14 mouse cellular contexts compared by ENCODE assay signal in genomic region chr19:18255074-18255684, GRCm38 (mm10).
DNase-seq lines count a peak whose midpoint lies in the region; ATAC-seq and TF ChIP-seq lines count a peak whose summit lies in the region.
"Had no signal": no experiment of that assay in that cellular context is flagged by ENCODE, and none has a peak within 500 bp of the region (broad histone marks: within the 10 kb centered on the region; RNA-seq: fewer than 3 reads in every experiment).

No protein-coding gene starts in this region.

- no peaks in the 10 kb centered on the region for H3K4me1 ChIP-seq in intestine, embryonic 14.5 days (replicated peaks; ENCODE audit: control insufficient read depth, insufficient read depth, low read length)
- no peaks in the 10 kb centered on the region for H3K4me1 ChIP-seq in intestine, postnatal 0 days (replicated peaks; ENCODE audit: control insufficient read depth, insufficient read depth, low read length)
- H3K4me1 ChIP-seq in embryonic facial prominence, embryonic 15.5 days, result no peaks in the 10 kb centered on the region
- no peaks in the 10 kb centered on the region for H3K4me1 ChIP-seq in intestine, embryonic 15.5 days (replicated peaks)
- no peaks in the 10 kb centered on the region for H3K4me1 ChIP-seq in midbrain, postnatal 0 days (ENCODE audit: insufficient read depth, low read length)
- no peaks in the 10 kb centered on the region for H3K4me1 ChIP-seq in liver, embryonic 12.5 days
- H3K4me1 ChIP-seq: neural tube, embryonic 12.5 days had no signal

- ATAC-seq in intestine, embryonic 14.5 days (replicated peaks; ENCODE audit: low FRiP score, low TSS enrichment, low read depth), result no peak
- ATAC-seq in intestine, postnatal 0 days, result no peak
- no peak for ATAC-seq in embryonic facial prominence, embryonic 15.5 days (ENCODE audit: insufficient number of reproducible peaks, low FRiP score, low TSS enrichment, low read depth)
- no peak for ATAC-seq in intestine, embryonic 15.5 days
- no peak for ATAC-seq in midbrain, postnatal 0 days (ENCODE audit: low FRiP score)
- ATAC-seq in liver, embryonic 12.5 days, result no peak

- H3K9ac ChIP-seq in intestine, embryonic 14.5 days (ENCODE audit: low read length), result no peak overlapping the region
- no peak overlapping the region for H3K9ac ChIP-seq in intestine, postnatal 0 days (ENCODE audit: low read depth, low read length)
- H3K9ac ChIP-seq in embryonic facial prominence, embryonic 15.5 days, result no peak overlapping the region
- H3K9ac ChIP-seq in intestine, embryonic 15.5 days, result no peak overlapping the region
- no peak overlapping the region for H3K9ac ChIP-seq in midbrain, postnatal 0 days (replicated peaks; ENCODE audit: low read length, poor library complexity, severe bottlenecking)
- H3K9ac ChIP-seq in liver, embryonic 12.5 days, result no peak overlapping the region
- H3K9ac ChIP-seq: neural tube, embryonic 12.5 days had no signal

- peak overlapping the region; percentile 16; the same call in 1 of the 2 replicates for H3K4me3 ChIP-seq in intestine, embryonic 14.5 days (ENCODE audit: low read depth, low read length)
- no peak overlapping the region for H3K4me3 ChIP-seq in intestine, postnatal 0 days (ENCODE audit: low read depth, low read length)
- H3K4me3 ChIP-seq in embryonic facial prominence, embryonic 15.5 days (replicated peaks), result peak overlapping the region; percentile 21
- H3K4me3 ChIP-seq in intestine, embryonic 15.5 days (replicated peaks), result no peak overlapping the region
- H3K4me3 ChIP-seq in midbrain, postnatal 0 days (ENCODE audit: low read depth, low read length), result peak overlapping the region; percentile 14
- no peak overlapping the region for H3K4me3 ChIP-seq in liver, embryonic 12.5 days
- H3K4me3 ChIP-seq: left cerebral cortex, adult 2 months; neural tube, embryonic 12.5 days had no signal

- TF ChIP-seq CTCF in intestine, postnatal 0 days (IDR thresholded peaks at IDR 0.05; ENCODE audit: low read depth), result no peak
- no peak for TF ChIP-seq CTCF in midbrain, postnatal 0 days (IDR thresholded peaks at IDR 0.05)

- H3K27ac ChIP-seq in intestine, embryonic 14.5 days (ENCODE audit: low read depth), result no peak overlapping the region
- H3K27ac ChIP-seq in intestine, postnatal 0 days (ENCODE audit: low read depth, low read length), result no peak overlapping the region
- no peak overlapping the region for H3K27ac ChIP-seq in embryonic facial prominence, embryonic 15.5 days (replicated peaks)
- no peak overlapping the region for H3K27ac ChIP-seq in intestine, embryonic 15.5 days
- no peak overlapping the region for H3K27ac ChIP-seq in midbrain, postnatal 0 days (ENCODE audit: low read depth, low read length)
- no peak overlapping the region for H3K27ac ChIP-seq in liver, embryonic 12.5 days
- H3K27ac ChIP-seq: left cerebral cortex, adult 2 months; neural tube, embryonic 12.5 days had no signal

- DNase-seq in intestine, embryonic 14.5 days (ENCODE audit: low spot score), result peak; percentile 53
- DNase-seq in midbrain, postnatal 0 days (ENCODE audit: low spot score), result no peak
- no peak for DNase-seq in c-Kit-positive CD71-positive TER-119-positive erythroid progenitor cells, embryonic 14.5 days (ENCODE audit: low spot score)
- DNase-seq in urinary bladder, adult 2 months (ENCODE audit: low spot score), result no peak
- DNase-seq: adrenal gland, postnatal 14 days; cerebellum, adult 9-11 months; heart, adult 11 months; lung, postnatal 36 days had no signal

- WGBS in intestine, embryonic 14.5 days, result 48% methylated on average over 14 of the region's 14 CpGs
- 61% methylated on average over 14 of the region's 14 CpGs for whole genome bisulfite sequencing in intestine, postnatal 0 days
- WGBS in embryonic facial prominence, embryonic 15.5 days, result 45% methylated on average over 14 of the region's 14 CpGs
- 50% methylated on average over 14 of the region's 14 CpGs for WGBS in intestine, embryonic 15.5 days
- 55% methylated on average over 14 of the region's 14 CpGs for WGBS in midbrain, postnatal 0 days
- WGBS in liver, embryonic 12.5 days (ENCODE audit: insufficient replicate concordance), result 78% methylated on average over 14 of the region's 14 CpGs

- no peaks in the 10 kb centered on the region for H3K36me3 ChIP-seq in intestine, embryonic 14.5 days (ENCODE audit: control insufficient read depth, insufficient read depth, low read length)
- H3K36me3 ChIP-seq in intestine, postnatal 0 days (ENCODE audit: control insufficient read depth, insufficient read depth), result no peaks in the 10 kb centered on the region
- no peaks in the 10 kb centered on the region for H3K36me3 ChIP-seq in embryonic facial prominence, embryonic 15.5 days
- no peaks in the 10 kb centered on the region for H3K36me3 ChIP-seq in intestine, embryonic 15.5 days
- no peaks in the 10 kb centered on the region for H3K36me3 ChIP-seq in midbrain, postnatal 0 days (ENCODE audit: insufficient read depth, low read length)
- no peaks in the 10 kb centered on the region for H3K36me3 ChIP-seq in liver, embryonic 12.5 days
- H3K36me3 ChIP-seq: neural tube, embryonic 12.5 days had no signal

- H3K4me2 ChIP-seq in intestine, embryonic 14.5 days (ENCODE audit: low read length), result peak overlapping the region; percentile 29
- H3K4me2 ChIP-seq in intestine, postnatal 0 days (replicated peaks; ENCODE audit: low read depth), result no peak overlapping the region; the same call in 1 of the 2 replicates
- peak overlapping the region; percentile 40 for H3K4me2 ChIP-seq in embryonic facial prominence, embryonic 15.5 days (replicated peaks)
- H3K4me2 ChIP-seq in intestine, embryonic 15.5 days (replicated peaks), result peak overlapping the region; percentile 32
- peak overlapping the region; percentile 32 for H3K4me2 ChIP-seq in midbrain, postnatal 0 days (ENCODE audit: low read depth, low read length, poor library complexity, severe bottlenecking)
- no peak overlapping the region for H3K4me2 ChIP-seq in liver, embryonic 12.5 days
- H3K4me2 ChIP-seq: neural tube, embryonic 12.5 days had no signal

- no peaks in the 10 kb centered on the region for H3K9me3 ChIP-seq in intestine, embryonic 14.5 days (ENCODE audit: control insufficient read depth, low read length)
- H3K9me3 ChIP-seq in intestine, postnatal 0 days (ENCODE audit: control insufficient read depth), result no peaks in the 10 kb centered on the region
- H3K9me3 ChIP-seq in embryonic facial prominence, embryonic 15.5 days (replicated peaks), result no peaks in the 10 kb centered on the region
- no peaks in the 10 kb centered on the region for H3K9me3 ChIP-seq in intestine, embryonic 15.5 days
- no peaks in the 10 kb centered on the region for H3K9me3 ChIP-seq in midbrain, postnatal 0 days (ENCODE audit: low read length)
- H3K9me3 ChIP-seq in liver, embryonic 12.5 days (replicated peaks), result no peaks in the 10 kb centered on the region
- H3K9me3 ChIP-seq: neural tube, embryonic 12.5 days had no signal

- no peaks in the 10 kb centered on the region for H3K27me3 ChIP-seq in intestine, embryonic 14.5 days (replicated peaks; ENCODE audit: control insufficient read depth, insufficient read depth, low read length)
- H3K27me3 ChIP-seq in intestine, postnatal 0 days (replicated peaks; ENCODE audit: control insufficient read depth, insufficient read depth, low read length), result no peaks in the 10 kb centered on the region
- no peaks in the 10 kb centered on the region for H3K27me3 ChIP-seq in embryonic facial prominence, embryonic 15.5 days
- no peaks in the 10 kb centered on the region for H3K27me3 ChIP-seq in intestine, embryonic 15.5 days (replicated peaks)
- H3K27me3 ChIP-seq in midbrain, postnatal 0 days (ENCODE audit: insufficient read depth, low read length), result no peaks in the 10 kb centered on the region
- no peaks in the 10 kb centered on the region for H3K27me3 ChIP-seq in liver, embryonic 12.5 days (replicated peaks)
- H3K27me3 ChIP-seq: neural tube, embryonic 12.5 days had no signal

Comparison
In these comparisons a context has a peak if more than half of its experiments do, and no peak if none do; other contexts are left out.
1. H3K4me2 ChIP-seq: peak in intestine, embryonic 14.5 days (single experiment), embryonic facial prominence, embryonic 15.5 days (single experiment), intestine, embryonic 15.5 days (single experiment) and midbrain, postnatal 0 days (single experiment); none in intestine, postnatal 0 days (single experiment) and liver, embryonic 12.5 days (single experiment).
2. H3K4me3 ChIP-seq: peak in intestine, embryonic 14.5 days (single experiment), embryonic facial prominence, embryonic 15.5 days (single experiment) and midbrain, postnatal 0 days (single experiment); none in intestine, postnatal 0 days (single experiment), intestine, embryonic 15.5 days (single experiment) and liver, embryonic 12.5 days (single experiment).